8 mouse cellular contexts compared by ENCODE assay signal in the genomic region with DNA sequence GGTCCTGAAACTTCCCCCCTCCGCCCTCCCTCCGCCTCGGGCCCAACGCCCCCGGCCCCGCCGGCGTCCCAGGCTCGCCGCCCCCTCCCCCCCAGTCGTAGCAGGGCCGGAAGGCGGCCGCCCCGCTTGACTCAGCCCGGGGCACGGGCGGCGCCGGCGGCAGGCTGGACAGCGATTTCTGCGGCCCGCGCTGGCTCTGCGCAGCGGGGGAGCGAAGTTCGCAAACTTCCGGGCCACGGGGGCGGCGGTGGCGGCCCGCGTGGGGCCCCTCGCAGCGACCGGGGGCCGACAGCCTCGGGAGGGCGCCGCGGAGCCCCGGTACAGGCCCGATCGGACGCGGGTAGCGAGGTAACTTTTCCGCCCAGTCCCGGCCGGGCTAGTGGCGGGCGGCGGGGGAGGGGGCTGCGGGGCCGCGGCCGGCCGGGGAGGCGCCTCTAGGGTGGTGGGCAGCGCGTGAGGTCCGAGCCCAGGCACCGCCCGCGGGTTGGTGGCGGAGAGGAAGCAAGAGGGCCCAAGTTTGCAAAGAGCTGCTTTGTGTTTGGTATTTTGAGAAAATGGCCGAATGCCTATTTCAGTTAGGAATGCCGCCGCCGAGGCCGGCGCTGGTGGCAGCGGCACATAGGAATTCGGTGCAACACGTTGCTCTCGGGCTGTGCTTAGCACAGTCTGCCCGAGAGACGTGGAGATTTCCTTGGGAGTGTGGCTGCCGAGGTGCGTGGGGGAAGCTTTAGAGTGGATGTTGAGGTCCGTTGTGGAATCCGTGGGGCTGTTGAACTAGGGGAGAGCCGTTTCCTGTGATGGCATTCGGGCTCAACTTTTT. TPM values are rescaled to one million over a fixed set of nuclear protein-coding genes. Genes with fewer than 3 reads are reported as not detected.
DNase-seq lines count a peak whose midpoint lies in the region; ATAC-seq and TF ChIP-seq lines count a peak whose summit lies in the region.

No protein-coding gene starts in this region.

- under 1% methylated on average over 79 of the region's 87 CpGs for WGBS in embryonic facial prominence, embryonic 13.5 days
- WGBS in heart, embryonic 10.5 days: under 1% methylated on average over 76 of the region's 87 CpGs
- WGBS in kidney, embryonic 14.5 days: 1% methylated on average over 44 of the region's 87 CpGs
- under 1% methylated on average over 68 of the region's 87 CpGs for WGBS in liver, postnatal 0 days (ENCODE audit: insufficient replicate concordance)
- under 1% methylated on average over 79 of the region's 87 CpGs for whole genome bisulfite sequencing in neural tube, embryonic 12.5 days

- H3K4me3 ChIP-seq in embryonic facial prominence, embryonic 13.5 days: peak overlapping the region; percentile 95
- H3K4me3 ChIP-seq in heart, embryonic 10.5 days: peak overlapping the region; percentile 96
- peak overlapping the region; percentile 97 for H3K4me3 ChIP-seq in kidney, embryonic 14.5 days (ENCODE audit: low read length)
- H3K4me3 ChIP-seq in liver, postnatal 0 days (ENCODE audit: low read depth, low read length): peak overlapping the region; percentile 97
- peak overlapping the region; percentile 97 for H3K4me3 ChIP-seq in neural tube, embryonic 12.5 days

- H3K9me3 ChIP-seq in embryonic facial prominence, embryonic 13.5 days: no peaks in the 10 kb centered on the region
- no peaks in the 10 kb centered on the region for H3K9me3 ChIP-seq in heart, embryonic 10.5 days
- no peaks in the 10 kb centered on the region for H3K9me3 ChIP-seq in kidney, embryonic 14.5 days (ENCODE audit: control insufficient read depth, low read length)
- no peaks in the 10 kb centered on the region for H3K9me3 ChIP-seq in liver, postnatal 0 days (ENCODE audit: low read length)
- no peaks in the 10 kb centered on the region for H3K9me3 ChIP-seq in neural tube, embryonic 12.5 days

- peaks cover 34% of the 10 kb centered on the region for H3K36me3 ChIP-seq in embryonic facial prominence, embryonic 13.5 days
- peaks cover 32% of the 10 kb centered on the region for H3K36me3 ChIP-seq in heart, embryonic 10.5 days
- peaks cover 31% of the 10 kb centered on the region for H3K36me3 ChIP-seq in kidney, embryonic 14.5 days (ENCODE audit: control insufficient read depth, insufficient read depth, low read length)
- H3K36me3 ChIP-seq in liver, postnatal 0 days (replicated peaks; ENCODE audit: insufficient read depth, low read length): peaks cover 16% of the 10 kb centered on the region
- H3K36me3 ChIP-seq in neural tube, embryonic 12.5 days: peaks cover 22% of the 10 kb centered on the region

- no peaks in the 10 kb centered on the region for H3K27me3 ChIP-seq in embryonic facial prominence, embryonic 13.5 days
- no peaks in the 10 kb centered on the region for H3K27me3 ChIP-seq in heart, embryonic 10.5 days (ENCODE audit: insufficient read depth, poor library complexity, severe bottlenecking)
- no peaks in the 10 kb centered on the region for H3K27me3 ChIP-seq in kidney, embryonic 14.5 days (ENCODE audit: control insufficient read depth, insufficient read depth, low read length)
- no peaks in the 10 kb centered on the region for H3K27me3 ChIP-seq in liver, postnatal 0 days (ENCODE audit: insufficient read depth, low read length)
- no peaks in the 10 kb centered on the region; the same call in 1 of the 2 replicates for H3K27me3 ChIP-seq in neural tube, embryonic 12.5 days (replicated peaks)

- no peak for TF ChIP-seq EP300 in liver, postnatal 0 days (IDR thresholded peaks at IDR 0.05; ENCODE audit: low read depth)

- peaks cover 21% of the 10 kb centered on the region for H3K4me1 ChIP-seq in embryonic facial prominence, embryonic 13.5 days
- peaks cover 9% of the 10 kb centered on the region for H3K4me1 ChIP-seq in heart, embryonic 10.5 days
- H3K4me1 ChIP-seq in kidney, embryonic 14.5 days (ENCODE audit: control insufficient read depth, insufficient read depth, low read length): peaks cover 8% of the 10 kb centered on the region; the same call in 1 of the 2 replicates
- peaks cover 9% of the 10 kb centered on the region; the same call in 1 of the 2 replicates for H3K4me1 ChIP-seq in liver, postnatal 0 days (ENCODE audit: insufficient read depth)
- peaks cover 4% of the 10 kb centered on the region; the same call in 1 of the 2 replicates for H3K4me1 ChIP-seq in neural tube, embryonic 12.5 days

- peak overlapping the region; percentile 63 for H3K4me2 ChIP-seq in embryonic facial prominence, embryonic 13.5 days
- H3K4me2 ChIP-seq in kidney, embryonic 14.5 days (replicated peaks; ENCODE audit: low read depth, low read length): peak overlapping the region; percentile 64
- peak overlapping the region; percentile 93 for H3K4me2 ChIP-seq in liver, postnatal 0 days (ENCODE audit: low read depth, low read length)
- peak overlapping the region; percentile 87 for H3K4me2 ChIP-seq in neural tube, embryonic 12.5 days (replicated peaks)

- H3K27ac ChIP-seq in embryonic facial prominence, embryonic 13.5 days: peak overlapping the region; percentile 98
- peak overlapping the region; percentile 98 for H3K27ac ChIP-seq in heart, embryonic 10.5 days
- H3K27ac ChIP-seq in kidney, embryonic 14.5 days (ENCODE audit: low read depth, low read length): peak overlapping the region; percentile 99
- H3K27ac ChIP-seq in liver, postnatal 0 days (ENCODE audit: low read depth): peak overlapping the region; percentile 96
- H3K27ac ChIP-seq in neural tube, embryonic 12.5 days: peak overlapping the region; percentile 83

- DNase-seq in right cerebral cortex, adult 18-20 months: peak; percentile 24
- no peak for DNase-seq in right cerebral cortex, postnatal 36 days (ENCODE audit: low spot score in 2 of 2)
- DNase-seq in heart, embryonic 10.5 days (ENCODE audit: low spot score): peak; percentile 79
- peak; percentile 70 for DNase-seq in liver, postnatal 0 days
- peak; percentile 82 for DNase-seq in testis, postnatal 10 days (ENCODE audit: low spot score)

- H3K9ac ChIP-seq in embryonic facial prominence, embryonic 13.5 days: peak overlapping the region; percentile 96
- H3K9ac ChIP-seq in kidney, embryonic 14.5 days (ENCODE audit: low read depth, low read length): peak overlapping the region; percentile 95
- peak overlapping the region; percentile 95 for H3K9ac ChIP-seq in liver, postnatal 0 days (replicated peaks)
- H3K9ac ChIP-seq in neural tube, embryonic 12.5 days: peak overlapping the region; percentile 91

- no peak for TF ChIP-seq CTCF in liver, postnatal 0 days (IDR thresholded peaks at IDR 0.05; ENCODE audit: low read depth)

- peak; percentile 54 for ATAC-seq in embryonic facial prominence, embryonic 13.5 days (ENCODE audit: insufficient number of reproducible peaks, insufficient read depth, low FRiP score, low TSS enrichment, low read depth)
- ATAC-seq in kidney, embryonic 14.5 days (ENCODE audit: low FRiP score, low TSS enrichment): peak; percentile 73
- ATAC-seq in liver, postnatal 0 days: peak; percentile 69
- ATAC-seq in neural tube, embryonic 12.5 days (ENCODE audit: low FRiP score, low read depth): peak; percentile 67

RNA-seq across cellular contexts. Expression of a gene that starts 1.0 kb away (rescaled TPM):
- 55.9 and 57.5 TPM in 2 replicates for polyA plus RNA-seq in embryonic facial prominence, embryonic 13.5 days (2015; fragmentation: Nextera tagmentation; extraction: Ambion mirVana)
- polyA plus RNA-seq in heart, embryonic 10.5 days (2016; fragmentation: Nextera tagmentation; extraction: Ambion mirVana): 23.7 and 30.8 TPM in 2 replicates
- 38.2 and 54.2 TPM in 2 replicates for polyA plus RNA-seq in kidney, embryonic 14.5 days (2014; fragmentation: Nextera tagmentation; extraction: Ambion mirVana)
- polyA plus RNA-seq in liver, postnatal 0 days (2015; fragmentation: Nextera tagmentation; extraction: Ambion mirVana): 6.4 and 6.9 TPM in 2 replicates
- polyA plus RNA-seq in neural tube, embryonic 12.5 days (2016; fragmentation: Nextera tagmentation; extraction: Ambion mirVana): 18.9 and 20.6 TPM in 2 replicates

RNA-seq across cellular contexts. Expression of a gene that starts 43.6 kb away (rescaled TPM):
- polyA plus RNA-seq in embryonic facial prominence, embryonic 13.5 days (2015; fragmentation: Nextera tagmentation; extraction: Ambion mirVana): 29.1 and 30.5 TPM in 2 replicates
- 25.0 and 31.6 TPM in 2 replicates for polyA plus RNA-seq in heart, embryonic 10.5 days (2016; fragmentation: Nextera tagmentation; extraction: Ambion mirVana)
- polyA plus RNA-seq in kidney, embryonic 14.5 days (2014; fragmentation: Nextera tagmentation; extraction: Ambion mirVana): 31.5 and 33.2 TPM in 2 replicates
- polyA plus RNA-seq in liver, postnatal 0 days (2015; fragmentation: Nextera tagmentation; extraction: Ambion mirVana): 8.2 and 10.5 TPM in 2 replicates
- polyA plus RNA-seq in neural tube, embryonic 12.5 days (2016; fragmentation: Nextera tagmentation; extraction: Ambion mirVana): 37.6 and 38.6 TPM in 2 replicates

RNA-seq across cellular contexts. Expression of a gene that starts 43.7 kb away (rescaled TPM):
- polyA plus RNA-seq in embryonic facial prominence, embryonic 13.5 days (2015; fragmentation: Nextera tagmentation; extraction: Ambion mirVana): 63.3 and 67.3 TPM in 2 replicates
- polyA plus RNA-seq in heart, embryonic 10.5 days (2016; fragmentation: Nextera tagmentation; extraction: Ambion mirVana): 53.9 and 60.3 TPM in 2 replicates
- 55.8 and 77.5 TPM in 2 replicates for polyA plus RNA-seq in kidney, embryonic 14.5 days (2014; fragmentation: Nextera tagmentation; extraction: Ambion mirVana)
- 16.4 and 18.6 TPM in 2 replicates for polyA plus RNA-seq in liver, postnatal 0 days (2015; fragmentation: Nextera tagmentation; extraction: Ambion mirVana)
- polyA plus RNA-seq in neural tube, embryonic 12.5 days (2016; fragmentation: Nextera tagmentation; extraction: Ambion mirVana): 83.5 and 89.9 TPM in 2 replicates

RNA-seq across cellular contexts. Expression of a gene that starts 55.0 kb away (rescaled TPM):
- 0.72 and 0.91 TPM in 2 replicates for polyA plus RNA-seq in embryonic facial prominence, embryonic 13.5 days (2015; fragmentation: Nextera tagmentation; extraction: Ambion mirVana)
- 4.7 and 8.5 TPM in 2 replicates for polyA plus RNA-seq in heart, embryonic 10.5 days (2016; fragmentation: Nextera tagmentation; extraction: Ambion mirVana)
- 1.6 and 1.7 TPM in 2 replicates for polyA plus RNA-seq in kidney, embryonic 14.5 days (2014; fragmentation: Nextera tagmentation; extraction: Ambion mirVana)
- polyA plus RNA-seq in liver, postnatal 0 days (2015; fragmentation: Nextera tagmentation; extraction: Ambion mirVana): not detected in 2 replicates
- 3.0 and 4.1 TPM in 2 replicates for polyA plus RNA-seq in neural tube, embryonic 12.5 days (2016; fragmentation: Nextera tagmentation; extraction: Ambion mirVana)

Comparison
In these comparisons a context has a peak if more than half of its experiments do, and no peak if none do; other contexts are left out.
1. DNase-seq: peak in right cerebral cortex, adult 18-20 months (single experiment), heart, embryonic 10.5 days (single experiment), liver, postnatal 0 days (single experiment) and testis, postnatal 10 days (single experiment); none in right cerebral cortex, postnatal 36 days (0 of 2).
2. Peak in every context shown above with its lines, with median percentiles within 50 percentile points of each other: ATAC-seq, H3K27ac ChIP-seq, H3K4me2 ChIP-seq, H3K4me3 ChIP-seq and H3K9ac ChIP-seq.